Mouse (Mus musculus) common myeloid progenitor, adult 5-6 weeks (primary cell): ENCODE data around the gene Fgf4. TPM values are rescaled to one million over a fixed set of nuclear protein-coding genes. Genes with fewer than 3 reads are reported as not detected.
"Not testable (repeated sequence)": the region's sequence is repeated elsewhere in the genome, so short reads cannot be mapped to it uniquely, and the experiment has no call there.

Source experiments
- ATAC-seq: replicated peaks from 2 replicates; pipeline ENCODE4 v1.8.0; 2016; ENCODE audit warnings: low read depth, mild to moderate bottlenecking, moderate TSS enrichment, inconsistent platforms; ENCODE audit not compliant: poor library complexity, severe bottlenecking
- total RNA-seq: library from RNA; stranded (forward); fragments of 200-1000, 187-1606 nt; gene quantifications from 2 replicates; pipeline ENCODE4 v1.2.3, GENCODE M21; 2017

Gene Fgf4
- total RNA-seq, 1 experiment from 2014 or later, result not detected

- ATAC-seq, result no peak
These were observed 16.0 kb downstream of the Fgf4 start for GRCm38 (mm10) chr7:144863196-144863595.

- no peak for ATAC-seq
These were observed 17.0 kb downstream of the Fgf4 start for GRCm38 (mm10) chr7:144864160-144864670.

- ATAC-seq, result no peak
These were observed 20.0 kb downstream of the Fgf4 start for GRCm38 (mm10) chr7:144867161-144867560.

GRCm38 (mm10) chr7:144867602-144868001 lies 20.4 kb downstream of the Fgf4 start:
- no peak for ATAC-seq

- no peak for ATAC-seq
These were observed 25.3 kb downstream of the Fgf4 start for GRCm38 (mm10) chr7:144872420-144872819.

GRCm38 (mm10) chr7:144873160-144873559 lies 26.0 kb downstream of the Fgf4 start:
- ATAC-seq, result no peak

GRCm38 (mm10) chr7:144874226-144874625 lies 27.1 kb downstream of the Fgf4 start:
- no peak for ATAC-seq

- ATAC-seq, result no peak
These were observed 31.2 kb downstream of the Fgf4 start for GRCm38 (mm10) chr7:144878401-144878800.

GRCm38 (mm10) chr7:144883106-144883505 lies 35.9 kb downstream of the Fgf4 start:
- ATAC-seq, result no peak

- peak; percentile 65; the same call in 1 of the 2 replicates for ATAC-seq
These were observed 40.5 kb downstream of the Fgf4 start for GRCm38 (mm10) chr7:144887672-144888071.

GRCm38 (mm10) chr7:144888564-144889299 lies 41.6 kb downstream of the Fgf4 start:
- no peak for ATAC-seq

- ATAC-seq, result not testable (repeated sequence)
These were observed 43.5 kb downstream of the Fgf4 start for GRCm38 (mm10) chr7:144890661-144891060.

GRCm38 (mm10) chr7:144891863-144892262 lies 44.7 kb downstream of the Fgf4 start:
- no peak for ATAC-seq

GRCm38 (mm10) chr7:144892322-144892721 lies 45.2 kb downstream of the Fgf4 start:
- ATAC-seq, result no peak

- ATAC-seq, result no peak
These were observed 47.0 kb downstream of the Fgf4 start for GRCm38 (mm10) chr7:144894191-144894590.

- ATAC-seq, result no peak
These were observed 47.5 kb downstream of the Fgf4 start for GRCm38 (mm10) chr7:144894706-144895105.

- peak; percentile 76 for ATAC-seq
These were observed 48.3 kb downstream of the Fgf4 start for GRCm38 (mm10) chr7:144895305-144896111.

GRCm38 (mm10) chr7:144896294-144897218 lies 49.4 kb downstream of the Fgf4 start, which contains the start of gene Fgf15:
Gene Fgf15, plus strand, starts transcription at chr7:144896531.
- ATAC-seq, result peak; percentile 24; the same call in 1 of the 2 replicates

- ATAC-seq, result no peak
These were observed 51.3 kb downstream of the Fgf4 start for GRCm38 (mm10) chr7:144898506-144898905.

GRCm38 (mm10) chr7:144905514-144905913 lies 58.3 kb downstream of the Fgf4 start:
- ATAC-seq, result not testable (repeated sequence)
